Mouse (Mus musculus) erythroblast, embryonic 14.5 days (primary cell): ENCODE data around the gene Ube2d1. TPM values are rescaled to one million over a fixed set of nuclear protein-coding genes. Genes with fewer than 3 reads are reported as not detected.

Experiments used
- H3K27me3 ChIP-seq: 2 replicates; pipeline ENCODE4 v1.6.1; 2012; ENCODE audit warnings: inconsistent platforms; ENCODE audit not compliant: control insufficient read depth
- H3K36me3 ChIP-seq: 2 replicates; pipeline ENCODE4 v1.6.1; 2012; ENCODE audit warnings: mild to moderate bottlenecking, inconsistent platforms; ENCODE audit not compliant: control insufficient read depth
- H3K4me1 ChIP-seq: 2 replicates; pipeline ENCODE4 v1.6.1; 2012; ENCODE audit warnings: inconsistent platforms; ENCODE audit not compliant: control insufficient read depth
- H3K4me3 ChIP-seq: replicated peaks from 2 replicates; pipeline ENCODE3; 2012; ENCODE audit warnings: moderate library complexity, mild to moderate bottlenecking, inconsistent platforms
- H3K9me3 ChIP-seq: 2 replicates; pipeline ENCODE4 v1.6.1; 2012; ENCODE audit warnings: low read length, inconsistent platforms, mixed read lengths; ENCODE audit not compliant: control insufficient read depth
- GATA1 ChIP-seq: IDR thresholded peaks from 2 replicates; pipeline ENCODE4 v1.6.1; 2012; ENCODE audit warnings: low read length, inconsistent platforms, mixed read lengths
- TAL1 ChIP-seq: IDR thresholded peaks from 3 replicates; pipeline ENCODE4 v1.6.1; 2012; ENCODE audit warnings: low read length, inconsistent platforms, mixed read lengths
- polyA plus RNA-seq: library from polyadenylated mRNA; stranded (reverse); fragments of >175 nt; gene quantifications from 2 replicates; pipeline ENCODE4 v1.2.3, GENCODE M21; 2012

Ube2d1 gene
- polyA plus RNA-seq, 1 experiment: not detected

DNA sequence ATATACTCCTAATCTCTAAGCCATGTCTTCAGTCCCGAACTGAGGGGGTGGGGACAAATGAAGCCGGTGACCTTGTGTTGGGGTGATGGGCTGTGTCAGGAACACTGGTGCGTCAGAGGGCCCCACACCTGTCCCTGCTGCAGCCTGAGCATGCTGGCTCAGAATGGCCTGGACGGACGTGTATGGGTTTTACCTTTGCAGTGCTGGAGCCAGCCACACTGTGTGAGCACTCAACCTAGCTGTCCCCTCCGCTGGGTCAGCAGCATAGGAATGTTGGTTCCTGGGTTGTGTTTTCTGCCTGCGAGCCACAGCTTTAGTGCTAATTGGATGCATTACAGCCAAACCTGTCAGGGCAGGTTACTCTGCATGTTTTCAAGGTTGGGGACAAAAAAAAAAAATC is 41.1 kb upstream of the Ube2d1 start:
- TF ChIP-seq GATA1: no peak
- no peak for TF ChIP-seq TAL1
- Histone ChIP-seq H3K36me3 (peaks cover 33% of the 10 kb centered on the region), H3K27me3 (no peaks in the 10 kb centered on the region), H3K4me3 (no peak overlapping the region), H3K4me1 (no peaks in the 10 kb centered on the region), H3K9me3 (no peaks in the 10 kb centered on the region)

DNA sequence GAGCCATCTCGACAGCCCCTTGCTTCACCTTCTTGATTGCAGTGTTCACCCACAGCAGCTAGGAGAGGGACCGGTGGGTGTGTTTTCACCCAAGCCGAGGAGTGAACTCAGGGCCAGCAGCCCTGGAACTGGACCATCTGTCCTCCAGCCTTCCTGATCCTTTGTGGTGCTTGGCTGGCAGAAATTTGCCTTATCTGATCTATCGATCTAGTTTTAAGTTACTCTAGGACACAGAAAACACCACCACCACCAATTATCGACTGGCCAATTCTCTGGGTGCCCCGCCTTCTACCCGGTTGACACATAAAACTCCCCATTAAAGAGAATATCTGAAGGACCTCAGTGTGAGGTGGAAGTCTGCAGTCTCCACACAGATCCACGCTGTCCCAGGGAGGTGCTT is 38.6 kb upstream of the Ube2d1 start:
- Histone ChIP-seq H3K36me3 (peaks cover 8% of the 10 kb centered on the region), H3K4me3 (no peak overlapping the region), H3K4me1 (no peaks in the 10 kb centered on the region), H3K27me3 (no peaks in the 10 kb centered on the region), H3K9me3 (no peaks in the 10 kb centered on the region)
- no peak for TF ChIP-seq GATA1
- TF ChIP-seq TAL1: no peak

DNA sequence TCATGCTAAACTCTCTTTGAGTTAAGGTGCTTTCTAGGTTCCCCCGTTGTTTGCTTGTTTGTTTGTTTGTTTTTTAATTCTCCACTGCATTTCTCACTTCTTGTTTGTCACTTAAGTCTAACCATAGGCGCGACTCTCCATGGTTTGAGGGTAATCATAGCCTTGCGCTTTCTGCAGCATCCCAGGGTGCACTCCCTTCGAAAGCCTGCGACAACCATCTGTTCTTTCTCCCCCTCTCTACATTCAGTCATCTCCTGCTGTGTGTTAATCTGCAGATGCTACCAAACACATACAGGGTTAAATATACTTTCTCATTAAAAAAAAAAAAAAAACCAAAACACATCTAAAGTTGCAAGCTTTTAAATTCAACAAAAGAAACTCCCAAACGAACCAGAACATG is 31.4 kb upstream of the Ube2d1 start:
- Histone ChIP-seq H3K27me3 (no peaks in the 10 kb centered on the region), H3K36me3 (no peaks in the 10 kb centered on the region), H3K4me1 (no peaks in the 10 kb centered on the region), H3K9me3 (no peaks in the 10 kb centered on the region), H3K4me3 (no peak overlapping the region)
- TF ChIP-seq TAL1: no peak
- no peak for TF ChIP-seq GATA1

DNA sequence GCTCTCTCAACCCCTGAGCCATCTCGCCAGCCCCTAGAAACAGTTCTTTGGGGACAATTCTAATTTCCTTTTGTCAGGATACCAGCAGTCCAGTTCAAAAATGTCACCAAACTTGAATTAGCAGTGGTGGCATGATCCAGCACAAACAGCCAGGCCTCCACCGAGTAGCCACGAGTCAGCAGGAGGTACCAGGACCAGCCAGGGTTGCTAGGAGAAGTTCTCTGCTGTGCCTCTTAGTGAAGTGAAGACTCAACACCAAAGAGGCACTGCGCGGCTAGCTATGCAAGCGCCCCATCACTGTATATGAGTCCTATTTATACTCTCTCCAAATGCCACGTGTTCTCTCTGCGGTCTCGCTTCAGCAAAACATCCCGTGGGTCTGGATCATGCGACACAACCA is 31.0 kb upstream of the Ube2d1 start:
- Histone ChIP-seq H3K4me1 (no peaks in the 10 kb centered on the region), H3K36me3 (no peaks in the 10 kb centered on the region), H3K4me3 (no peak overlapping the region), H3K9me3 (no peaks in the 10 kb centered on the region), H3K27me3 (no peaks in the 10 kb centered on the region)
- TF ChIP-seq TAL1 (no peak), GATA1 (no peak)

DNA sequence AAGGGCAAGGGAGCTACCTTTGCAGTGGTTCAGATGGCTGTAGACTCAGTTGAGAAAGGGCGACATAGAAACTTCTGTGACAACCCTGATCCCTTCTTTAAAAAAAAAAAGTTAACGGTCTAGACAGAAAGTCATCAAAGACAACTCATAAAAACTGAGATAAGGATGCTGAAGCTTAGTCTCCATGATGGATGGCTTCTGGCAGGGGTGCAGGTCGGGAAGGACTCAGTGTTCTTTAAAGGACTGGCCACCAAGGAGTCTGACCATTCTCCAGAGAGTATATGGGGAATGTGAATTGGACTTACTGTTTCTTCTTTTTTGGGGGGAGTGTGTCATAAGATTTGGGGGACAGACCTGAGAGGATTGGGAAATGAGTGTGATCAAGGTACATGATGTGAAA is 29.5 kb upstream of the Ube2d1 start:
- Histone ChIP-seq H3K9me3 (no peaks in the 10 kb centered on the region), H3K4me3 (no peak overlapping the region), H3K4me1 (no peaks in the 10 kb centered on the region), H3K27me3 (no peaks in the 10 kb centered on the region), H3K36me3 (no peaks in the 10 kb centered on the region)
- no peak for TF ChIP-seq TAL1
- TF ChIP-seq GATA1: no peak

DNA sequence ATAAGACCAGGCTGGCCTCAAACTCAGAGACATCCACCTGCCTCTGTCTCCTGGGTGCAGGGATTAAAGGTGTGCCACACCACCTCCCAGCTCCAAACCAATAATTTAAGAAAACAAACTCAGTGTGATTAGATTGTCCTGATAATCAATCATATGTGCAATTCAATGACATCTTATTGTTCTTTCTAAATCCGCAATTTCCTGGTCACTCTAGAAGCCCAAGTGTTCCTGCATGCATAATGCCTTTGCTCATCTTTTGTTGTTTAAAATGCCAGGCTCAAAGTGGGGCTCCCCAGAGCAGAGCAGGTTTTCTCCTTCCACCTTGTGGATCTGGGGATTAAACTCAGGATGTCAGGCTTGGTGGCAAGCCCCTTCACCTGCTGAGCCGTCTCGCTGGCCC is 25.2 kb upstream of the Ube2d1 start:
- Histone ChIP-seq H3K4me1 (peaks cover 3% of the 10 kb centered on the region), H3K27me3 (no peaks in the 10 kb centered on the region), H3K36me3 (no peaks in the 10 kb centered on the region), H3K9me3 (peaks cover 7% of the 10 kb centered on the region), H3K4me3 (no peak overlapping the region)
- TF ChIP-seq GATA1: no peak
- no peak for TF ChIP-seq TAL1

DNA sequence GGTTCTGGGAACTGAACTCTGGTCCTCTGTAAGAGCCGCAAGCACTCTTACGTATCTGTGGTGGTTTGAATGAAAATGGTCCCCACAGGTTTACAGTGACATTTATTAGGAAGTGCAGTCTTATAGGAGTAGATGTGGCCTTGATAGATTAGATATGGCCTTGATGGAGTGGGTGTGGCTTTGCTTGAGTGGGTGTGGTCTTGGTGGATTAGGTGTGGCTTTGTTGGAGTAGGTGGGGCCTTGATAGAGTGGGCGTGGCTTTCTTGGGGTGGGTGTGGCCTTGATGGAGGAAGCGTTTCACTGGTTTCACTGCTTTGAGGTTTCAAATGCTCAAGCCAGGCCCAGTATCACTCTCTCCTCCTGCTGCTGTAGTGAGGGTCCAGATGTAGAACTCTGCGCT is 23.1 kb upstream of the Ube2d1 start:
- peaks cover 7% of the 10 kb centered on the region for H3K9me3 ChIP-seq
- H3K36me3 ChIP-seq: no peaks in the 10 kb centered on the region
- TF ChIP-seq GATA1 (no peak), TAL1 (no peak)
- no peak overlapping the region for H3K4me3 ChIP-seq
- peaks cover 3% of the 10 kb centered on the region for H3K4me1 ChIP-seq
- H3K27me3 ChIP-seq: no peaks in the 10 kb centered on the region

DNA sequence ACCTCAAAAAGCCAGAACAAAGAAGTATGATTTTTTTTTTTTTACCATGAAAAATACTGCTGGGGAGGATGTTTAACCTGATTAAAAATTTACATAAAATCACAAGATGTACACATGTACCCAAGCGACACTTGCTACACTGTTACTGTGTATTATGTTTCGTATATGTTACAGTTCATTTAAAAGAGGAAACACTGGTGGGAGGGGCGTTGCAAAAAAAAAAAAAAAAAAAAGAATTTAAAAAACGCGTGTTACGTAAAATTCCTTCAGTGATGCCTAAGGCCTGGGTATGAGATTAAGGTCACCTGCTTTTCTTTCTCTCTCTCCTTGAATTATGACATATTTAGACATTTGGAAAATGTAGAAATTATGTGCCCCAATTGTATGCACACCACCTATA is 21.7 kb upstream of the Ube2d1 start:
- Histone ChIP-seq H3K9me3 (peaks cover 7% of the 10 kb centered on the region), H3K36me3 (no peaks in the 10 kb centered on the region), H3K4me3 (no peak overlapping the region), H3K27me3 (no peaks in the 10 kb centered on the region), H3K4me1 (peaks cover 3% of the 10 kb centered on the region)
- no peak for TF ChIP-seq TAL1
- TF ChIP-seq GATA1: no peak

DNA sequence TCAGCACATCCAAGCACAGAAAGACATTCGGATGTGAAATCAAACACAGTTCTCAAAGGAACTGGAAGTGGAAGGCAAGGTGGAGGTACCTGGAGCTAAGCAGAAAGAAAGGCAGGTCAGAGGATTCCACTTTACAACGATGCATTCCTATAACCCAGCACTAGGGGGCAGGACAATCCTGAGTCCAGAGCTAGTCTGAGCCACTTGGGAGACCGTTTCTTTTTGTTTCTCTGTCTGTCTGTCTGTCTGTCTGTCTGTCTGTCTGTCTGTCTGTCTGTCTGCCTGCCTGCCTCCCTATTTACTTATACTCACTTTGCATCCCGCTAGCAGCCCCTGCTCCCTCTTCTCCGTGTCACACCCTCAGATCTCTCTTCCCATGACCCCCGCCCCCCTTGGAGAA is 21.1 kb upstream of the Ube2d1 start:
- H3K4me3 ChIP-seq: no peak overlapping the region
- H3K4me1 ChIP-seq: peaks cover 3% of the 10 kb centered on the region
- no peak for TF ChIP-seq GATA1
- TF ChIP-seq TAL1: no peak
- H3K36me3 ChIP-seq: no peaks in the 10 kb centered on the region
- no peaks in the 10 kb centered on the region for H3K27me3 ChIP-seq
- peaks cover 7% of the 10 kb centered on the region for H3K9me3 ChIP-seq

DNA sequence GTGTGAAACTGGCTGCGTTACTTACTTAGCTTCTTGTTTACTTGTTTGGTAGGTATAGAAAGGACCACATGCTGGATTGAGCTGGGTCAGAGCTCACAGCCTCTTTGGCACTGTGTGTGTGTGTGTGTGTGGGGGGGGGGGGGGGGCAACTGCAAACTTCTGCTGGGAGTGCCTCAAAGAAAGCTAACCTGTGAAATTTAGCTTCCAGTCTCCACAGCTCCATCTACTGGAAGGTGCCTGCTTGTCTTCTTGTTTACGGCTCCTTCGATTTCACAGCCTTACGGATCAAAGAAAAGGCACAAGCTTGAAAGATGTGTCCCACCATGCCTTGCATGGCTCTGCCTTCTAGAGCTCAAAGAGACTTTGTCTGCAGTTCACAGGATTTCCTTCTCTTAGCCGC is 17.4 kb upstream of the Ube2d1 start:
- Histone ChIP-seq H3K4me3 (no peak overlapping the region), H3K4me1 (no peaks in the 10 kb centered on the region), H3K9me3 (no peaks in the 10 kb centered on the region), H3K27me3 (peaks cover 2% of the 10 kb centered on the region; the same call in 1 of the 2 replicates), H3K36me3 (no peaks in the 10 kb centered on the region)
- TF ChIP-seq GATA1: no peak
- no peak for TF ChIP-seq TAL1
